Mouse (Mus musculus) right cerebral cortex, postnatal 25 days (tissue): ENCODE data around the gene Flt4.

Source experiments
- DNase-seq: peaks from one replicate; pipeline ENCODE4 v3.0.0; 2022

The Flt4 gene

DNA sequence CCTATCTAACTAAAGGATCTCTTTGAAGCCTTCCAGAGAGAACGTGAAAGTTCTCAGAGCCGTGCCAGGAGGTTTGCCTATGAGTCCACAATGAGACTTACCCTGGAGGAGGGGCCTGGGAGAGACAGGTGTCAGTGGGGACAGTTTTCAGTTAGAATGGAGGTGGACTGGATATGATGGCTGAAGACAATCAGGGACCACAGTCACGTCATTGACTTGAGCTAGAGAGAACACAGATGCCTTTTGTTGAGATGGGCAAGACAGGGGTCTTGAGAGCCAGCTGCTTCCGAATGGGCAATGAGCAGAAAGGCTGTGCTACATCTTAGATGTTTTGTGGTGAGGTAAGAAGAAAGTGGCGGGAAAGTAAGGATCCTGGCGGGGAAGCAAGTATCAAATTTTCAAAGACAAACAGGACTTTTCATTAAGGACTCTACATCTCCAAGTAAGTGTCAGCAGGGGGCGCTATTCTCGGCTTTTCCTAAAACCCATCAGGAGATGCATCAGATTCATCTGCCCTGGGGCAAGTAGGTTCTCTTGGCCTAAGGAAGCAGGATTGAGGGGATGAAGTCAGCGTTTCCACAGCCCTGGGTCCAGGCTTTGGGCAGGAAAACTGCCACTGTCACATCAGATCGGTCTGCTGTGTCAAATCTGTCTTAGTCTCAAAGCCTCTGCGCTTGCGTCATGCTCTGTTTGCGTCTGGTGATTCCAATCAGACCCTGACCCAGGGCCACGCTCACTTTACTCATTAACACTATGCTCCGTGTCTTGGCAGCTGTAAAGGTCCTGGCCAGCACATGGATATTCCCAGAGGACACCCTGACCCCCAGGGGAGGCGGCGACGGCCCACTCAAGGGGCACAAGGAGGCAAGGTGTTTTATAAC, 41.3 kb downstream of the Flt4 start:
- DNase-seq = no peak

DNA sequence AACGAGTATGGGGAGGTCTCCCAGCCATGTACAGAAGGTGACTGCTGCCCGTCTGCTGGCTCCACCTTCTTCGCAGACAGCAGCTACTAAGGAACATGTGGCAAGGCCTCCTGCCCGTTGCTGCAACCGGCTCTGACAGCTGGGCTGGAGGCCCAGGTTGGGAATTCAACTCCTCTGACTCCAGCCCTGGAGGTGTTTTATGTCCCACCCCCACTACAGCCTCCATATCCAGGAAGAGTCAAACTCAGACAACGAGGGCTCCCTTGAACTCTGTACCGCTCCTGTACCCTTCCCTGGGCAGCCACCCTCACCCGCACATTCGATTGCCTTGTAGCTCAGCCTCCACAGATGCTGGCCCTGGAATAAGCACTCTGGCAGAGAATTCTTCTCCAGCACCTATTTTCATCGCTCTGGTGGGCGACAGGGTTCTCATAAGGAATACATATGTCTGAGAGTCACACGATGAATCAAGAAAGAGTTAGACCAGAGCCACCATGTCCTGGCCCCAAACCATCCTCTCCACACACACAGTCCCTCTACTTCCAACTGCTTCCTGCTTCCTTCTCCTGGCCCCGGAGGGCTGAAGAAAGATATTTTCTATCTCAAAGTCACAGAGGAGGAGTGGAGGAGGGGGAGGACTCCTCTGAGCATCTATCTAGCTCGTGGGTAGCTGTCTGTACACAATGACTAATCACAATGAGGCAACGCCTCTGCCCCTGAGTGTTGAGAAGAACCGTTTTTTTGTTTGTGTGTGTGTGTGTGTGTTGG, 42.1 kb downstream of the Flt4 start:
- DNase-seq = peak; percentile 53

GRCm38 (mm10) chr11:49651762-49652322, 42.8 kb downstream of the Flt4 start:
- no peak for DNase-seq

DNA sequence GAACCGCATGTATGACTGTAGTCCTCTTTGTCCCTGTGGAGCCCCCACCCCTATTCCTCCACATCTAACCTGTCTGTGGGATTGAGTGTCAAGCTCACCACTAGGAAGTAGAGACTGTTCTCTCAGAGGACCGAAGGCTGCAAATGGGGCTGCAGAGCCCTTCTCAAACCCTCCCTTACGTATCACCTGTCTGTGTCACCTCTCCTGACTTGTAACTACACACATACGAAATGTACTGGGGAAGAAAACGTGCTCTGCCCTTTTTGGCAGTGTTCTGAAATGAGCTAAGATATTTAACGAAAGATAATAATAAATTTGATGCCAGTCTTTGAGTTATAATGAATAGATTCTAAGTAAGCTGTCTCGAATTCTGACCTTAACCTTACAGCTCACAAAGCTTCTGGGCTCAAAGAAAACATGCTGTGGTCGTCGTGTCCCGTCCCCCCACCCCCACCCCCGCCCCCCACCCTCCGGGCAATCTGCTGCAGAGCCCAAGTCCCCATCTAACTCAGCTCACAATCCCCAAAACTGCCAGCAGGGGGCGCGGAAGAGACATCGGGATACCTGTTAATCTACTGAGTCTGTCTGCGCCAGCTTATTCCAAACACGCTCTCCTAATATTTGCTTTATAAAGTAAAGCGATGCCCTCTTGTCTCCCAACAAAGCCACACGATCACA, 43.5 kb downstream of the Flt4 start:
- peak; percentile 79 for DNase-seq

- no peak for DNase-seq
Observed at GRCm38 (mm10) chr11:49653079-49653408, 44.0 kb downstream of the Flt4 start.

DNA sequence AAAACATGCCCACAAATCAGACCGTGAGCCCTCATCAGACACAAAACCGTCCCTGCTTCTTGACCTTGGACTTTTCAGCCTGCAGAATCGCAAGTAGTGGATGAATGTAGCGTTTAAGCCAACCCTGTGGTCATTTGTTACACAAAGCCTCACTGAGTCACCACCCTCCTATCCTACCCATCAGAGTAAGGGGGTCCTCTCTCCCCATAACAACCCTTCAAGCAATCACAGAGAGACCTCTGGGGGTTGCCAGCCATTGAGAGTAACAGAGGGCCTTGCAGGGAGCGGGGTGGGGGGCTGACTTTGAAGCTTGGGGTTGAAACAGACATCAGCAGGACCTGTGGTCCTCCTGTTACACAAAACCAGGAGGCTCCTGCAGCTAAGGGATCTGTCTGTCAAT, 45.6 kb downstream of the Flt4 start:
- no peak for DNase-seq

DNA sequence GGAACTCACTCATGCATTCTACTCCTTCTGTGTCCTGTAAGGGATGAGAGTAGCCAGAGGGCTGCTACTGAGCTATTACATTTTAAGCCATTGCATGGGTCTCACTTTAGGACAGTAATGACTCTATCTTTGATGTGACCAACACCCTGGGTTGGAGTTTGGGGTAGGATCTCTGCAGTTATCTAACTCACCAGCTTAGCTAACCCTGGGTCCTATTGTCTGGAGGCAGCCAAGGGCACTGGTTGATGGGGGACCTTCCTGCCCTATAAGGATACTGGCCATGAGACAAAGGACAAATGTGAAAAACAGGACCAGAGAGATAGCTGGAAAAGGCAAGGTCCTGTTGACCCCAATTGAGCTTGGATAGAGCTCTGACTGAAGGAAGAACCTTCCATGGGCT, 46.4 kb downstream of the Flt4 start:
- DNase-seq = no peak

DNA sequence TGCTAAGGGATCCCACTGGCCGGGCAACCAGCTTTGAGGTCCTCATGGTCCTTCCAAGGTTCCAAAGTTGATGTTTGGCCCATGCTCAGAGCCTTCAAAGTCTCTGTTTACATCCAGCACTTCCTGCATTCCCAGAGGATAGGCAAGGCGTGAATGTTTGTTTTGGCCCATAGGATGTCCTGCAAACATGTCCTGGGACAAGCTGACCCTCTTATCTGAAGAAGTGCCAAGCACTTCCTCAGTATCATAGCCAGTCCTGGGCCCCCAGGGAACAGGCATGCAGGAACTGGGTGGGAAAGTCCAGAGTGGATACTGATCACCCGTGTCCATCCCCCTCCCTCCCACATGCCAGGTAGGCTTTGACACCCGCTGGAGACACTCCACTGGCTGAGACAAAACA, 49.0 kb downstream of the Flt4 start:
- no peak for DNase-seq

GRCm38 (mm10) chr11:49658791-49659469, 49.9 kb downstream of the Flt4 start:
- DNase-seq = no peak

GRCm38 (mm10) chr11:49659470-49659799, 50.4 kb downstream of the Flt4 start:
- no peak for DNase-seq

- no peak for DNase-seq
Observed at GRCm38 (mm10) chr11:49662292-49662780, 53.3 kb downstream of the Flt4 start.

- DNase-seq = no peak
Observed at GRCm38 (mm10) chr11:49663310-49663709, 54.2 kb downstream of the Flt4 start, which contains the start of gene Scgb3a1. Gene Scgb3a1 (plus strand): TSS chr11:49663610.

DNA sequence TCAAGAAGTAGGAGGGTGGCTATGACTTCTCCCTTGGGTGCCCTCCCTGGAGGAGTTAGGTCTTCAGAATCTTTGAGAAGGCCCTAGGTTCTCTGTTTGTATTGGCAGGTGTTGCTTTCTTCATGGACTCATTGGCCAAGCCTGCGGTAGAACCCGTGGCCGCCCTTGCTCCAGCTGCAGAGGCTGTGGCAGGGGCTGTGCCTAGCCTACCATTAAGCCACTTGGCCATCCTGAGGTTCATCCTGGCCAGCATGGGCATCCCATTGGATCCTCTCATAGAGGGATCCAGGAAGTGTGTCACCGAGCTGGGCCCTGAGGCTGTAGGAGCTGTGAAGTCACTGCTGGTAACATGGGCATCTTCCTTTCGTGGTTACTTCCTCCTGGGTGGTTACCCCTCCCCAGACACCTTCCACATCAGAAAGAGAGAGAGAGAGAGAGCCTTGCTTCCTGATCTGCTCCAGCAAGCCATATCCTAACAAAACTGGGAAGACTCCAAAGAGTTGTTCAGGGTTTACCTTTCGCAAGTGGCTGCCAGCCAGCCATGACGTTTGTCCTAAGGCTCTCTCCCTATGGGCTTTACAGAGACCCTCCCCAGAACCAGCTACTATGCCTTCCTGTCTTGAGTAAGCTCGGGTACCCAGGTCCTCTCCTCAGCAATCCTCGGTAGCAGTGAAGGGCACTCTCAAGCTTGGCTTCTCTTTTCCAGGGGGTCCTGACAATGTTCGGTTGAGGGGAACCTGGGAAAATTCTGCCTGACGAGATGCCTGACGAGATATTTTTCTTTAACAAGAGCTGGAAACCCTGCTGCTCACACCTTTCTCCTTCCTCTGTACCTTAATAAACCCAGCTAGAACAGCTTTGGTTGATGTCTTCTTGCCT, 55.4 kb downstream of the Flt4 start:
- DNase-seq = no peak

GRCm38 (mm10) chr11:49665462-49665861, 56.4 kb downstream of the Flt4 start:
- DNase-seq = no peak

GRCm38 (mm10) chr11:49673433-49673832, 64.4 kb downstream of the Flt4 start:
- DNase-seq = no peak

GRCm38 (mm10) chr11:49684237-49684973, 75.3 kb downstream of the Flt4 start:
- DNase-seq = no peak

DNA sequence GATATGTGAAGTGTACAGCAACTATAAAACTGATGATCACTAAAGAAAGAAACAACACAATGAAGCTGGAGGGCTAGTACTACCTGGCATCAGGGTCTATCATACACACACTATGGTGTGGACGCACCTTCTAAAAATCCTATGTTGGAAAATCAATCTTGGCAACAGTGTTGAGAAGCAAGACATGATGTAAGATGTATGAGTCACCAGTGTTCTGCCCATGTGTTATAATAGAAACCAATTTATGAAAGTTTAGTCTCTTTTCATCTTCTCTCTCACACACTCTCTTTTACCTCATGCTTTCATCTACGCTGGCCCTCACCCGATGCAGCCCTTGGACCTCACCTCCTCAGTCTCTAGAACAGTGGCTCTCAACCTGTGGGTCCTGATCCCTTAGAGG, 86.0 kb downstream of the Flt4 start:
- DNase-seq = no peak

DNA sequence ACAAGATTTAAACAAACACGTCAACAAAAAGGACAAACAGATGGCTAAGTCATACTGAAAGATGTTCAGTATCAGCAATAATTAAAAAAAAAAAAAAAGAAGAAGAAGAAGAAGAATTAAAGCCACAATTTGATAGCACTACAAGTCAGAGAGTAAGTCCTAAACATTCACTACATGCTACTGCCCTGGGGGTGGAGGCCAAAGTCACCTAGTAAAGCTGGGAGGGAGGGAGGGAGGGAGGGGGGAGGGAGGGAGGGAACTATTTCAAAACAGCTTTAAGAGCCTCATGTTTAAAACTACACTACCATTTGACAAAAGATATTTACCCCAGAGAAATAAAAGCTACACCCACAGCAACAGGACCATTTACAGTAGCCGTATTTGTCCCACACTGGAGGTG, 86.6 kb downstream of the Flt4 start:
- no peak for DNase-seq

DNA sequence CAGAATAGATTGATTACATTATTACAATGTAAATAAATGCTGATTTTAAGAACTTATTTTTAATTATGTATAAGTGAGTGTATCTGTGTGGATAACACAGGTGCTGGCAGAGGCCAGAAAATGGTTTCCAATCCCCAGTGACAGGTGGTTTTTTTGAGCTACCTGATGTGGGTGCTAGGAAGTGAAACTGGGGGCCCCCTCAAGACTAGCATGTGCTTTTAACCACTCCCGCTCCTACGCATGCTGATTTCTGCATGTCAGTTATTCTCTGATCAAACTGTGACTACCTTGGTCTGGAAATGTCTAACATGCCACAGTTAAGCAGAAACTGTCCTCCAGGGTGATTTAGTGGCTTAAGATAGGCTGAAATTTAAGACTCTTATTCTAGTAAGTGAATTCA, 87.4 kb downstream of the Flt4 start:
- no peak for DNase-seq

DNA sequence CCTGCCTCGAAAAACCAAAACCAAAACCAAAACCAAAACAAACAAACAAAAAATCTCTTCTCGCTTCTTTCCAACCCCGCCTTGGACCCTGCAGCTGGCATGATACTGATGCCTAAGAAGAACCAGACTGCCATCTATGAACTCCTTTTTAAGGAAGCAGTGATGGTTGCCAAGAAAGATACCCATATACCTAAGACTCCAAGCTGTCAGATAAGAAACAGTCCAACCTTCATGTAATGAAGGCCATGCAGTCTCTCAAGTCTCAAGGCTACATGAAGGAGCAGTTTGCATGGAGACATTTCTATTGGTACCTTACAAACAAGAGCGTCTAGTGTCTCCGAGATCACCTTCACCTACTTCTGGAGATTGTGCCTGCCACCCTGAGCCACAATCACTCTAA, 88.7 kb downstream of the Flt4 start:
- DNase-seq = no peak

DNA sequence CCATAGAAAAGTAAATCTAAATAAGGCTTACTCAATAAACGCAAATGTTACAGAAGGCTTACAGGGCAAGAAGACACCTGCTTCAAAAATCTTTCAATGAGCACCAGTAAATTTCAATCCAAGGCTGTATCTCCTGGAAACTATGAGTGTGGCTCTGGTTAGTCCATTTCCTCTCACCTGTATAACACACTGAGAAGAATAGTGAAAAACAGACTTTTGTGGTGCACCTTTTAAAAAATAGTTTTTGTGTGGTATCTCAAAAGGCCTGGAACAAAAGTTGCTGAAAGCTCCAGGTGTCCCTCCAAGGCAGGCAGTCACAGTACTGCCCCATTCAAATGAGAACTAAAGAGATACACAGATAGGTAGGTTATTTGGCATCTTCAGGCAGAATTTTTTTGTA, 90.0 kb downstream of the Flt4 start:
- DNase-seq = no peak
